Mouse (Mus musculus): ENCODE data around the gene Cemip.

Cemip gene

DNA sequence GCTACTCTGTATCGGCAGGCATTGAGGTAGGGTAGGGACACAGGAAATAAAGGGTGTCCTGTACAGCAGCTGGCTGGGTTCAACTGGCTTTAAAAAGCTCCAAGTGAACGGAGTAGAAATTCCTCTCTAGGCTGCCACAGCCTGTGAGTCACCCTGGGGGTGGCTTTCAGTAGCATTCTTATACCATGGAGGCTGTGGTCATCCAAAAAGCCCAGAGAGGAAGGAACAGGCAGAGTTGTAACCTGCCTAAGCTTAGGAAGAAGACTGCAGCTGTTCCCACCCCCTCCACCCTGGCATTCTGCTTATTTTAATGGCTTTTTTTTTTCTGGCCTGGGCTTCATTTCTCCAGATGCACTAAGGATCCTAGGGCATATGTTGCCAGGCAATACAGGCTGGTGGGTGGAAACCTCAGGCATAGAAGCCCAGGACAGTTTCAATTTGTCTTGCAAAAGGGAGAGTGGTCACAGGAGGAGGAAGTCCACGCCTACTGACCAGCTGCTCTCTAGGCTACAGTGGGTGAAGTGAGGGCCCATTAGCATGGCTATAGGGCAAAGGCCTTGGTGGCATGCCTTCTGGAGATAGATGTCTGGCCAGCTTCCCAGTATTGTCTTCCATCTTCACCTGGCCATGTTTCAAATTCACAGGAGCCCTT, 57.1 kb downstream of the Cemip start:
- no peak for DNase-seq (ENCODE audit: extremely low spot score, low spot score)

DNA sequence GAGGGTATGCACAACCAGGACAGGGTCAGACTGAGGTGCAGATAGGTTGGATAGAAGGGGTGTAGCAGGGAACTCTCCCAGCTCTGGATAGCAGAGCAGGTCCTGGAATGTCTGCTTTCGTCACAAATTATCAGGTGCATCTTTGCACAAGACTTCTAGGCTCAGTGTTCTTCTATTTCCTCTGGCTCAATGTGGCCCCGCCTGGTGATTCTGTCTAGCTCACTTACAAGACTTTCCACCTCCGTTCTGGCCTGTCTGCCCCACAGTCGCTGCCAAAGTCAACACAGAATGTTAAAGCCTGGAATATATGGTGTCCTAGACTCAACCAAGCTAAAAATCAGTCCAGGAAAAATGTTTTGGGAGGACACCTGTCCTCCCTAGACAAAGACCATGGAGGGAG, 57.9 kb downstream of the Cemip start:
- DNase-seq (ENCODE audit: extremely low spot score, low spot score), result no peak

DNA sequence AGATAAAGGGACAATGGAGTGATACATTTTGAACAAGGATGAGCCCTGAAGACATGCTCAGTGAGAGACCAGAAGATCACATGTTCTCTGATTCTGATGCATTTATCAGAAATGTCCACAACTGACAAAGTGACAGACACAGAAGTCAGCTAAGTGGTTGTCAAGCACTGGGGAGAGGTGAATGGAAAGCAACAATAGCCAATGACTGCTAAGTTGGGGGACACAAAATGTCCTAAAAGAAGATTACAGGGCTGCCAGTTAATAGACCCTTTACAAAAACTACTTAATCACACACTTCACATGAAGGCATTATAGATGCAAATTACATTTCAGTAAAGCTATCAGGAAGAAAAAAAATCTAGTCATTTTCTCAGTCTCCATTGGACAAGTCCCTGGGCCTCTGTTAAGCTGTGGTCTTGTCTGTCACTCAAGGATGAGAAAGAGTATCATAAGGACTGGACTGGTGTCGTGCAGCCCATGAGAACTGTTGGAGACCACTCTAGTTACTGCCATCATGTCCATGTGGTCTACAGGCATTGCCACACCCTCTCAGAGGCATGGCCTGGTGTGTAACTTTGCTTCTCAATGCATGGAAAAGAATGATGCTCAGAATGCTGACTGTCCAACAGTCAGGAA, 59.2 kb downstream of the Cemip start:
- DNase-seq (ENCODE audit: extremely low spot score, low spot score), result no peak

DNA sequence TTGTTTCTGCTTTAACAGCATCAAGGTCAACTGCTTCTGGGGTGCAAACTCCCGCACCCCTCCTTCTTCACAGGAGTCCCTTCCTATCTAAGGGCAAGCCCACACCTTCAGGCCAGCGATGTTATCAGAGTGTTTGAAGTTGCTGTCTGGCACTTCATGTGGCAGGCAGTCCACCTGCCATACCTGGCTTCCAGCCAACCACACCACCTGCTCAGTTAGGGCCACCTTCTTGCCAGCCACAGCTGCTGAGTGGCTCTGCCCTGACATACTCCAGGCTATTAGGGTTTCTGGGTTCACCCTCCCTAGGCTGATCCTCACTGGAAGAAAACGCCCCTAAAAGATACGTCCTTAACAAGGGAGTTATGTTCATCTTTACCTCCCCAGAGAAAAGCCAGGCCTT, 60.2 kb downstream of the Cemip start:
- no peak for DNase-seq (ENCODE audit: extremely low spot score, low spot score)

DNA sequence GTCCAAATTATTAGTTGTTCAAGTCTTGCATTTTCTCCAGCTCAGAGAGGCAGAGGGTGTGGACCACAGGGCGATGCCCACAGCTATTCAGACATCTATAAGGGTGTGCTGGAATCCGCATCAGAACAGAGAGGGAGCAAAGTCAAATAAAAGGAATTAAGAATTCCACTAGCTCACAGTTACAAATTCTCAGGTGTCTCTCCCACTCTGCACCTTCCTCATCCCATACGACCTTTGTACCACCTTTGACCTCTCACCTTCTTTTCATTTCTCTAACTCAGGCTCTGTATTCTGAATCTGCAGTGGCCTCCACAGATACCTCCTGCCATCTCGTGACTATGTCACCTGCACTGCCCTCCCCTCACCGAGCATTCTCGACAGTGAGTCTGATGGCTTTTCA, 62.8 kb downstream of the Cemip start:
- DNase-seq (ENCODE audit: extremely low spot score, low spot score), result no peak

DNA sequence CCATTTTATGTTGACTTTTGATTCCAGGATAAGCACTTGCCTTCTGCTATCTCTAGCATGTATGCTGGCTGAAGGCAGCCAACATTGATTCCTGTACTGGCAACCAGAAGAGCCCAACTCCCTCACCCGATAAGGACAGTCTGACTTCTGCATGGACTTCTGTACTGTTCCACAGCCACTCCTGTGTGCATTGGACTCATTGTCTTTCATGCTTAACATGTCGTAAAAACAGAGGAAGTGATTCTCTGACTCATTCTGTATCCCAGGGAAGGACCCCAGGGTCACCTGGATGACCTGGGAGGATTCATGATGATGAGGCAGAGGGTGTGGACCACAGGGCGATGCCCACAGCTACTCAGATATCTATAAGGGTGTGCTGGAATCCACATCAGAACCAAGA, 63.8 kb downstream of the Cemip start:
- DNase-seq (ENCODE audit: extremely low spot score, low spot score), result no peak

DNA sequence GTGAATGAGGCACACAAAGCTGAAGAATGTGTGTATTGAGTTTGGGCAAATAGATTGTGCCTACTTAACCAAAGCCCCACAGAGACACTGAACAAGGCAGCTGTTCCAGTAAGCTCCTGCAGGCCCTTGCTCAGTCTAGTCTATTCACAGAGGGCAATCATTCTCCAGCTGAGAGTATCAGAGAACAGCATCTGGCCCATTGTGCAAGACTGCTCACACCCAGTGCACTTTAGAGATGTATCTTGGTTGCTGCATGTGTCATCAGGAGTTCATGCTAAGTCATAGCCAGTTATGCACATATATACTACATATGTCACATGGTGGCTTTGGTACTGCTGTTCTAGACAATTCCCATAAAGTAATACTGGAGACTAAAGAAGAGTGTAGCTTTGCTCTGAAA, 66.9 kb downstream of the Cemip start:
- no peak for DNase-seq (ENCODE audit: extremely low spot score, low spot score)

DNA sequence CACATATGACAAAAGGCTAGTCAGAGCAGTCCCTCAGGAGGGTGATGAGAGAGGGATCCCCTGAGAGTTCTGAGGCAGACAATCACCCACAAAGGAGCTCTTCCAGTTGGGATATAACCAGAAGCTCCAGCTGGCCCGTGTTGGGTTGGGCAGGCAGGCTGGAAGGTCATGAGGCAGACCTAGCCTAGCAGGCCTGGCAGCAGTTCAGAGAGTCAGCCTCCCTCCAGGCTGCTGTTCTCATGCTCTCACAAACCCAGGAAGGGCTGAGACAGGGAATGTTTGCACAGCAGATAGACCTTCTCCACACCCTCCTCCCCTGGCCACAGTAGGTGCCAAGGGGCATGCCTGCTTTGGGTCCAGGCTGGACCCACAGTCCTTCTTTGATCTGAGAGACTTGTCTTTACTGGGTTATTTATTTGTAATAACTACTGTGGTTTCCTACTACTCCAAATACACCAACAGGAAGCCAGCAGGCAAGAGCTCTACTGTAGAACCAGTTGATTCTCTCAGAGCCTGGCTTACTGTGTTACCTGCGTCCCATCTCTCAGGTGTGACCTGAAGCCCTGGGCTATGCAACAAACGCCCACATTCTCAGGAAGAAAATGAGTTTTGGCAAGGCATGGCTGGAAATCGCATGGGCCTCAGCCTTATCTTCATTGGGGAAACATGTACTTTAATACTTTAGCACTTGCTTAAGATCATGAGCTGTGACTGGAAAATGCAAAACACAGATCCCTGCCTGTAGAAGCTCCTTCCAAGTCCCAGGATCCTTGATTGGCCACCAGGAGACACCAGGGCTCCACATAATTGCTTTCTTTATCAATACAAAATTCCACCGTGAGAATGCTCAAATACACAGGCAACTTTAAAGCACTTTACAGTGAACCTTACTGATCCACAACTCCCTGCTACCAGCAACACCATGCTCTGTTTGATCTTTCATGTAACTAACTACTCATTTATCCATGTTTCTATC, 67.7 kb downstream of the Cemip start:
- DNase-seq (ENCODE audit: extremely low spot score, low spot score), result no peak

DNA sequence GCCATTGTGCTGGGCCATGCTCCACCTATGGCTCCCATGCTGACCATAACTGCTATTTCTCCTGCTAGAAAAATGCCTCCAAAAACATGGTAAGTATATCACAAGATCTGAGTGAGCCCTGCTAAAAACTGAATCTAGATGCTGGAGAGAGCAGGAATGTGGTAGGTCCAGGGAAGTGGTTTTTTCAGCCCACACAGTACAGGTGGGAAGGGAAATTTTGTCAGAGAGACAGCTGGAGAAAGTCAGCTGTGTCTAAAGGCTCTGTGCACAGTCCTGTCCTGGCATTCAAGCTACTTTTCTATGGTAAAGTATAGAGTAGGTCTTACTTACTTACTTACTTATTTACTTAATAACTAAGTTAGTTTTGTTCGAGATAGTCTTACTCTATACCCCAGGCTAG, 71.3 kb downstream of the Cemip start:
- no peak for DNase-seq (ENCODE audit: extremely low spot score, low spot score)

DNA sequence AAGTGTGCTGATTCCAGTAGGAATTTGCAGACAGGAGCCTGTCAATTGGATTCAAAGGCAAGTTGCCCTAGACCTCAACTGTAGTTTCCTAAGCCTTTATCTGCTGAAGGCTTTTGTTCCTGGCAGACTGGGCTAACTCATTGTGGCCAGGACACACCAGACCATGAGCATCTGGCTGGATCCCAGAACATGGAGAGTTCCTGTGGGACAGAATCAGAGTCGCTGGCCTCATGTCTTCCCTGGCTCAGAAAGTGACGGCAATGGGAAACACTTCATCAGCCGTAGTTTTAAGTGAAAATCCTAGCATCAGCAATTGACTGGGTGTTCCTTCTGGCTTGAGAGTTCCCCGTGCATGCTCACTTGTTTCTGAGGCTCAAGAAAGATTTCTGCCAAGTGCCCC, 72.6 kb downstream of the Cemip start:
- no peak for DNase-seq (ENCODE audit: extremely low spot score, low spot score)

DNA sequence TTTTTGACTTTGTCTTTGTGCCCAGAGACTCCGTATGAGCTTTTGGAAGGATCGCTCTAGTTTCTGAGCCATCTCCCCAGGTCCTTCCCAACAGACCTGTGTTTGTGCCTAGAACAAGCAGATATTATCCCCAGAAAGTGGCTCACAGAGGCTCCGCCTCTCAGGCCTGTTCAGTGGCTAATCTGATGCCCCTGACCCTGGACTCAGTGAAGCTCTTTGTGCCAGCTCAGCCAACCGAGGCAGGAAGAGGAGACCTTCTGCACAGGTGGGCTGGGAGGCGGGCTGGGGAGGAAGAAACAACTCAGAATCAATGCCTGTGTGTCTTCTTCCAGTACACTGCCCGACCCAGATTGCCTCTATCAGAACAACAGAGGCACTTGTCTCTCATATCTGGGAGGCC, 81.9 kb downstream of the Cemip start:
- DNase-seq (ENCODE audit: extremely low spot score, low spot score), result no peak

DNA sequence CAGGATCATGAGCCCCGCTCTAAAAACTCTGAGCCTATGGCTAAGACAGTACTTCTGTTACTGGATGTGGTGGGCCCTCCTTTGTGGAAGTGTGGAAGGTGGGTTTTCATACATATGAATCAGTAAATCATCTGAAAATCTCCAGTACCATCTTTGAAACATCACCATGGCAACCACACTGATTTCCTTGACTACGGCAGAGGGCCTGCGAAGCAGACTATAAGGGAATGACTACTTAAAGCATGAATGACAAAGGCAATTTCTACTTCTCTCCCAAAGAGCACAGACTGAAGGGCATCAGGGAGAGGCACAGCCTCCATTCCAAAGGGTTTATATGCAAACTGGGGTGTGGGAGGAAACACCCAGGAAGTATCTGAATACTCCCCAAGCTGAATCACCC, 84.8 kb downstream of the Cemip start:
- DNase-seq (ENCODE audit: extremely low spot score, low spot score), result no peak

DNA sequence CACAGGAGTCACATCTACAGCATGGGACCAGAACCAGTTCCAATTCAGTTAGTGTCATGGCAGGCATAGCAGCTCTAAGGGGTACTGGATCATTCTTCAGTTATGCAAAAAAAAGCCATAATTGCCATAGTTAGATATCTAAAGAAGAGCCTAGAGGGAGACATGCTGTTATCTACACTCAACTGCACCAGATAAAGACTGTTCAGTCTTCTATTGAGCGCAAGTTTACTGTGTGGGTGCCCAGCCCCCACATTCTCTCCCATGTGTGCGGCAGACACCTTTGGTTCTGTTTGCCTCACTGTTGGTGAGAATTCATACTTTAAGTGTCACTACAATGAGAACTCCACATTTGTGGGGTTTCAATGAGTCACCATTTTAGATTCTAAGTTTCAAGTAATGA, 85.6 kb downstream of the Cemip start:
- DNase-seq (ENCODE audit: extremely low spot score, low spot score), result no peak

DNA sequence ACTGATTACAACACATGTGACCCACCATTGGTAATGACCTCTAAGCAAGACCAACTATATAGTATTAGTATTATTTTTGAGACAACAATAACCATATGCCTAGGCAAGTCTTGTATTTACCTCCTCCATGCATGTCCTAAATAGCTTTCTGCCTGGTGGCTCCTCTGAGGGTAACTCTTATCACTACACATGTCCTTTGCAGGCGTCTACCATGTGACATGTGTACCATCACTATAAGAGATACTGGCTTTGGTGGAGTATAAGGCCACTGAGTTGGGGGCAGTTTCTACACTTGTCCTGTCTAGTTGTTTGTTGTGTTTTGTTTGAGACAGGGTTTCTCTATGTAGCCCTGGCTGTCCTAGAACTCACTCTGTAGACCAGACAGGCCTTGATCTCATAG, 86.7 kb downstream of the Cemip start:
- DNase-seq (ENCODE audit: extremely low spot score, low spot score), result no peak

DNA sequence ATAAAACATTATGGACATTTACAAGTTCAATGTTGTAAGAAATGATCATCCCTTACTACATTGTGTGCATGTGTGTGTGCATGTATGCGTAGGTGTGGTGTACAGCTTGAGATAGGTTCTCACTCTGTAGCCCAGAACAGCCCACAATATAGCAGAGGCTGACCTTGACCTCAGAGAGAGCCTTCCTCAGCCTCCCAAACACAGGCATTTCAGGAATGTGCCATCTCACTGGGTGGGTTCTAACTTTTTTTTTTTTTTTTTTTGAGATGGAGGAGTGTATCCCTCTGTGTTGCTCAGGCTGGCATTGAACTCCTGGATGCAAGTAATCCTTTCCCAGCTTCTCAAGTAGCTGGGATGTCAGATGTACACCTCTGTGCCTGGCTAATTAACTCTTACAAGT, 92.0 kb downstream of the Cemip start:
- DNase-seq (ENCODE audit: extremely low spot score, low spot score), result no peak

DNA sequence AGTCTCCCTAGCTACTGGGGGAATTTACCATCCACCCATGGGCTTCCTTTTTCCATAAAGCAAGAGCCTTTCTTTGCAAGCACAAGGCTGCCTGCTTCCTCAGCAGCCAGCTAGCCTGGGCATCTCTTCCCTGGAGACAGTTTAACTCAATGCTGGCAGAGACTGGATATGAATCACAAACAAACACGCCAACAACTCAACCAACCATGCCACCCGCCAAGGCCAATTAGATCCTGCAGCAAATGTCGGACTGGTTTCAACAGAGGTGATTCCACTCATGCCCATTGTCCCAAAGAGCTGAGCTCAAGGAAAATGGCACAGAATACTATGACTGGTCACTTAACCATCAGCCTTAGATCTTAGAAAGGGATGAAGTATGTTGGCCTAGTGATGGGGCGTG, 97.0 kb downstream of the Cemip start:
- DNase-seq (ENCODE audit: extremely low spot score, low spot score), result no peak

DNA sequence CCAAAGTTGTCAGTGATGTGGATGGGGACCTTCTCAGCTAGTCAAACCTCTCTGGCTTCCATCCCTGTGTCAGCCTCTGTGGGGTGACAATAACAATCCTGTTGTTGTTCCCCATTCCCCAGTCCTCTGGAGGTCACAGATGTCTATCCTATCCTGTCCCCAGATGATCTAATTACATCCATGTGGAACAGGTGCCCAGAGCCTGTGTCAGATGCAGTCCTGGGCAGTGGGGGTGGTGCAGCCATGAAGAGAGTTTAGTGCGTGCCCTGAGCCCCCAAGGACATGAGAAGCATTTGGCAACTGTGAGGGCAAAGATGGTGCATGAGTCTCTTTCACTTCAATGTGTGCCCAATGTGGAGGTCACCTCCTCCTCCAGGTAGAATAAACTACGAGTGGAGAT, 100.6 kb downstream of the Cemip start:
- no peak for DNase-seq (ENCODE audit: extremely low spot score, low spot score)

DNA sequence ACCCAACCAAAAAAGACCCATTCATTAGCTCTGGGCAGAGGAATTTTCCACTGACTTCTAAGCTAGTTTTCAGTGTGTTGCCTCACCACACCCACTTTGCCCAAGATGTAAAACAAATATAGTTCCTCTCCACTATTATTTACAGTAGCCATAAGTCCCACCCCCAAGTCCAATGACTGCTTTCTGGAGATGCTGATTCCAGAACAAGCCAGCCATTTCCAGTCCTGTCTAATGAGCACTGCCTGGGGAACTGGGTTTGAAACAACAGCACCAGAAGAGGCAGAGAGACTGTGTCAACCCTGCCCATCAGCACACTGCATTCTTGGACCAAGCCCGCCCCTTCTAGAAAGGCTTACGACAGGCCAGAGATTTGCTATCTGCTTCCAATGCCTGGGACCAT, 103.7 kb downstream of the Cemip start:
- no peak for DNase-seq (ENCODE audit: extremely low spot score, low spot score)

DNA sequence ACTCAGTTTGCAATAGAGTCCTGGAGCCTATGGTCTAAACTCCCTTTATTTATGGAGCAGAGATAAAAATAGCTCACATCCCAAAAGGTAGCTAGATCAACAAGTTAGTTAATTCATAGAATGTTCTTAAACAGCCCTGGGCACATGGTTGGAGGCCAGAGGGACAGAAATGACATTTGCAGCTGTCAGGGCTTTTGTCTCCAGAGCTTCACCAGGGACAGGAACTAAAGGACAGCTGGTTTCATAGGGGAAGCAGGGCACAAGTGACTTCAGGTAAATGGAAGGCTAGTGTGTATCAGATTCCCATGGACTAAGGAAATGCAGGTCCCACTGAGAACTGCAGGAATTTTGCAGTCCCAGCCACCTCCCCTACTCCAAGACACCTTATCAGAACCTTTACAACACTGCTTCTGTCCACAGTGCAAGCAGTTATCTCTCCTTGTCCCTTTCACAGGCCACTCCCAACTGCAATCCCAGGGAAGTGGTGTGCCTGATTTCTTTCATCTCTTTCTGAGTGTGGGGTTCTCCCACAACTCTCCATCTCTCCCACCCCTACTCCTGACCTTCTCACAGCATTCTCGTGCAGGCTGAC, 107.3 kb downstream of the Cemip start:
- DNase-seq (ENCODE audit: extremely low spot score, low spot score), result no peak

DNA sequence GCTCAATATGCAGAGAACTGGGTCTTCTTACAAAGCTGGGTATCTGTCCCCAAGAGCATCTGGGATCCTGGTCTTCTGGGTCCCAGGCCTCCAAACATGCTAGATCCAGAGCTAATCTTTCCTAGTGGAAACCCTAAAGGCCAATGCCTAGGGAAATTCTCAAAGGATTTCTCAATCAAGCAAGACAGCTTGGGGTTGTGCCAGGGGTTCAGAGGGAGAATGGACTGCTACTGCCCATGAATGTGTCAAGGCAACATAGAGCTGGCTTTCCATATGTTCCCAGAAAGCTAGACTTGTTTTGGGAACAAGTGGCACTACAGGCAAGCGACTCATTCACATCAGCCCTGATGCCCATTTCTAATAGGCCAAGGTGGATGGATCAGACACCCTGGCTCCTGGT, 107.9 kb downstream of the Cemip start:
- DNase-seq (ENCODE audit: extremely low spot score, low spot score), result no peak

DNA sequence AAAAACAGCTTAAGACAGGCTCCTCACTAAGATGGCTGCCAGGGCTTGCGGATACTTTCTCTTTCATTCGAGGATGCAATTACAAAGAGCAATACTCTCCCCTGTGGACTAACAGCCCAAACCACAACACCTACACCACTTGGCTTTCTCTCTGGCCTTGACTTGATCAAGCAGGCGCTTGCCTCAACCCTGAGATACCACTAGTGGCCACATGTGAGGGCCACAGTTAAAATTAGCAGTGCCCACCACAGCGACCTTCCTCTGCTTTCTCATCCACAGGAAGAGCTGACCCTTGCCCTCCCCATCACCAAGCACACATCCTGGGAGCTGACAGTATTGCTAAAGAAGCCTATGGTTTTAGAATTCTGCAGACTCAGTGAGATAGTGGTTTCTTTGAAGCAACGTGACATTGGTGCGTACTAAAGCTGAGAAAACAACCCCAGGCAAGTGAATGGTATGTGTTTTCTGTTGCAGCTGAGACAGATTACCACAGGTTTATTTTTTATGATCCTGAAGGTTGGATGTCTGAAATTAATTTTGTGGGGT, 109.8 kb downstream of the Cemip start:
- no peak for DNase-seq (ENCODE audit: extremely low spot score, low spot score)

DNA sequence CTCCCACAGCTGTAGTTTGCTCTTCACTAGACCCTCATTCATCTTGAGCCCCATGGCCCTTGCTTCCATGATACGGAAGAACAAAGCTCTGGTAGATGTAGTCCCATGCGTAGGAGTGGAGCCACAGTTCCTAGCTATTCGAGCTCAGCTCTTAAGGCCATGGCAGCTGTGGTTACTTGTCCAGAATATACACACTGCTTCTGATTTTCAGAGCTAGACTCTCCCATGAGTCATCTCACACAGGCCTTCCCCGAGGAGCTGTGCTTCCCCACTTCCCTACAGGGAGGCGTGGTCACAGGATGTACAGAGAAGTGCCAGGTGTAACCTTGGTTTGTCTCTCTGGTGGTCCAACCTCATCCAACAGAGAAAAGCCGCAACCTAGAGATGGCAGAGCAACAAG, 111.0 kb downstream of the Cemip start:
- no peak for DNase-seq (ENCODE audit: extremely low spot score, low spot score)

Data from neural tube, embryonic 10.5 days (tissue).